Mouse (Mus musculus): ENCODE results near the gene Nr1i3. TPM values are rescaled to one million over a fixed set of nuclear protein-coding genes. Genes with fewer than 3 reads are reported as not detected.
"Not testable (repeated sequence)": the region's sequence is repeated elsewhere in the genome, so short reads cannot be mapped to it uniquely, and the experiment has no call there.

Gene Nr1i3
- polyA plus RNA-seq, 1 experiment from 2014 or later = 0.24 TPM

DNA sequence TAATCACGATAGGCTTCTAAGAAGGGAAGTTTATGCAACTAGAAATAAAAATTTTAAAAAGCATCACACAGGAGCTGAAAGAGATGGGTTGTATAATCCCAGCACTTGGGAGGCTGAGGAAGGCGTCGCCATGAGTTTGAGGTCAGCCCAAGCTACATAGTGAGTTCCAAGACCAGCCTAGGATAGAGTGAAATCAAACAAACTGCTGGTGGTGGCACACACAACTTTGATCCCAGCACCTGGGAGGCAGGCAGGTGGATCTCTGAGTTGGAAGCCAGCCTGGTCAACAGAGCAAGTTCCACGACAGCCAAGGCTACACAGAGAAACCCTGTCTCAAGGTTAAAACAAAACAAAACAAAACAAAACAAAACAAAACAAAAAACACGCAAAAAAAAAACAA, 18.6 kb downstream of the Nr1i3 start:
- ATAC-seq (ENCODE audit: insufficient number of reproducible peaks, low FRiP score, low TSS enrichment, low read depth) = no peak
- WGBS = 79% methylated on average over 5 of the region's 5 CpGs

DNA sequence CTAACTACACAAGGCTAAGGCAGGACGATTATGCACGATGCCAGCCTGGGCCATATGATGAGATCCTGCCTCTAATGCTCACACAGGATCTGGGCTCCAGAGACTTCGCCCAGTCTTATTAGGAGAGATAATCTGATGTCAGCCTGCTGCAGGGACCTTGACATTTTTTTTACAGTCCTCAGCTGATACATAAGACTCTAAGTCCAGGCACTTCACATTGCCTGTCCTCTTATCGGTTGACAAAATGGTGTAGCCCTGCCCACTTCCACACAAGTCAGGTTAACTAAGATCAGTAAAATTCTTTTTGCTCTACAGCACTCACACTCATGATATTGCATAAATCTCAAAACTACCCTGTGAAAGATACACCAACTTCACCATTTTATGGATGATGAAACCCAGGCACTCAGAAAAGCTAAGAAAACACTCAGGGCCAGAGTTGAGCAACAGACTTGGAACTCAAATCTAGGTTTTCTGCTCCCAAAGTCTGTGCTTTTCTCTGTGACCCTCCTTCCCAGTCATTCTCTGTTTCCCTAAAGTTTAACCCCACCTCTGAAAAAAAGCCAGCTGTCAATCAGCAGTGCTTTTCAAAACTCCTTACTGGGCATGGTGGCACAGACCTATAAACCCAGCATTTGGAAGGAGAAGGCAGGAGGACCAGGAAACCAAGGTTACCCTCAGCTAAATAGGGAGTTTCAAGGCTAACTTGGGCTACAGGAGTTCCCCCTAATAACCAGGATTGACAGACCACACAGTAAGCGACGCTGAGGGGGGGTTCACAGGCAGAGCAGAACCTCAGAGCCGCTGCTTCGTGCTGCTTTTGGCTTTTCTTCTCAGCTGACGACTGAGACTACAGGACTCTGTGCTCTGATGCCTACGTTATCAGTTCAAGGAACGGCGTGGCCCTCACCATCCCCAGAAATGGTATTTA, 19.3 kb downstream of the Nr1i3 start:
- Histone ChIP-seq H3K4me2 (replicated peaks) (no peak overlapping the region), H3K9me3 (replicated peaks) (no peaks in the 10 kb centered on the region), H3K27me3 (no peaks in the 10 kb centered on the region), H3K9ac (no peak overlapping the region), H3K4me1 (peaks cover 10% of the 10 kb centered on the region; the same call in 1 of the 2 replicates), H3K4me3 (replicated peaks) (no peak overlapping the region), H3K36me3 (peaks cover 47% of the 10 kb centered on the region), H3K27ac (replicated peaks) (no peak overlapping the region)
- WGBS = 80% methylated on average over 12 of the region's 12 CpGs
- ATAC-seq (ENCODE audit: insufficient number of reproducible peaks, low FRiP score, low TSS enrichment, low read depth) = no peak

More for the DNA sequence above, 18.6 kb downstream of the Nr1i3 start:
- Histone ChIP-seq H3K9me3 (replicated peaks) (no peaks in the 10 kb centered on the region), H3K4me1 (peaks cover 10% of the 10 kb centered on the region; the same call in 1 of the 2 replicates), H3K9ac (no peak overlapping the region), H3K4me2 (replicated peaks) (no peak overlapping the region), H3K27ac (replicated peaks) (no peak overlapping the region), H3K27me3 (no peaks in the 10 kb centered on the region), H3K4me3 (replicated peaks) (no peak overlapping the region), H3K36me3 (peaks cover 40% of the 10 kb centered on the region)

DNA sequence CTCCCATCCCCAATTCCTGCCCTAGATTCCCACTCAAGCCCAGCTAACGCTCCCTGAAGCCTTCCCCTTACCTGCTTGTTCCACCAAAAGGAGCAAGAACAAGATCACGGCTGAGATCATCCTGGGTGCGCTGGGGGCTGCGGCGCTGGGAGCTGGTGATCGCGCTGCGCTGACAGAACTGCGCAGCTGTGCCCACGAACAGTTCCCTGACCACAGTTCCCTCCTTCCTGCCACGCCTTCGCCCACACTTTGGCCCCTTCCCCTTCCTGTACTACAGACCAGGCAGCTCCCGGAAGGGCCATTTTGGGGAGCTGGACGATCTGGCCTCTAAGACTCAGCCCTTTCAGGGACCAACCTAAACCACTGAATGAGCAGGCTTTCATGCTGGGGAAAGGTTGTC, 20.4 kb downstream of the Nr1i3 start, which contains the start of gene Fcer1g:
Fcer1g (minus strand) TSS at position 240 of the 400 bp plus-strand sequence.
- WGBS = 88% methylated on average over 14 of the region's 14 CpGs
- Histone ChIP-seq H3K36me3 (peaks cover 58% of the 10 kb centered on the region), H3K27ac (replicated peaks) (no peak within 1 kb of the TSS), H3K4me2 (replicated peaks) (no peak within 1 kb of the TSS), H3K4me1 (peaks cover 10% of the 10 kb centered on the region; the same call in 1 of the 2 replicates), H3K9ac (no peak within 1 kb of the TSS), H3K9me3 (replicated peaks) (no peaks in the 10 kb centered on the region), H3K4me3 (replicated peaks) (no peak within 1 kb of the TSS), H3K27me3 (no peaks in the 10 kb centered on the region)
- ATAC-seq (ENCODE audit: insufficient number of reproducible peaks, low FRiP score, low TSS enrichment, low read depth) = no peak

DNA sequence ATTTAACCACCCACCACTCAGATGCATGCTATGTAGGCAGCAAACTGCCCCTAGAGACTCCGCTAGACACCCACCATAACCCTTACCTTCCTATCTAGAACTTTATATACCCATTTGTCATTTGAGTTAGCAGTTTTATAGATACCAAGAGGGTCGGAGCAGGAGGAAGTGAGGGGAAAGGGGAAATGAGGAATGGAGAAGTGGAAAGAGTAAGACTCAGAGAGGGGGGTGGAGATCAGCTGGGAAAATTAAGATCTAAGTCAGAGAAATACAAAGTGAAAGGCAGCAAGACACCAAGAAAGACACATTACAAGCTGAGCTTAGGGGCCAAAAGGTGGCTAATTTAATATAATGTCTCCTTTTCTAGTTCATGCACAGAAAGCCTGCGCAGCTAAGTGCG, 20.8 kb downstream of the Nr1i3 start:
- no peak overlapping the region for H3K9ac ChIP-seq
- ATAC-seq (ENCODE audit: insufficient number of reproducible peaks, low FRiP score, low TSS enrichment, low read depth) = no peak
- no peaks in the 10 kb centered on the region for H3K9me3 ChIP-seq (replicated peaks)
- H3K27ac ChIP-seq (replicated peaks) = no peak overlapping the region
- H3K36me3 ChIP-seq = peaks cover 61% of the 10 kb centered on the region
- H3K4me1 ChIP-seq = peaks cover 10% of the 10 kb centered on the region; the same call in 1 of the 2 replicates
- no peak overlapping the region for H3K4me2 ChIP-seq (replicated peaks)
- 92% methylated on average over 4 of the region's 4 CpGs for WGBS
- H3K4me3 ChIP-seq (replicated peaks) = no peak overlapping the region
- no peaks in the 10 kb centered on the region for H3K27me3 ChIP-seq

DNA sequence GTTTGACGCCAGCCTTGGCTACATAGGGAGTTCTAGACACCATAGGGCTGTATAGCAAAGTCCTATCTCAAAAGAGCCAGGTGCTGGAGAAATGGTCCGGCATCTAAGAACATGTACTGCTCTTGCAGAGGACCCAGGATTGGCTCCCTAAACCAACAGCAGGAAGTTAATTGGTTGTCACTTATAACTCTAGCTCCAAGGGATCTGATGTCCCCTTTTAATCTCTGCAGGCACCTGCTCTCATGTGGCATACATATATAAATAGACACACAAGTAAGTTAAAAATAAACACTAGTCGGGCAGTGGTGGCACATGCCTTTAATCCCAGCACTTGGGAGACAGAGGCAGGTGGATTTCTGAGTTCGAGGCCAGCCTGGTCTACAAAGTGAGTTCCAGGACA, 22.0 kb downstream of the Nr1i3 start:
- H3K4me3 ChIP-seq (replicated peaks) = no peak overlapping the region
- peaks cover under 1% of the 10 kb centered on the region; the same call in 1 of the 2 replicates for H3K4me1 ChIP-seq
- H3K27me3 ChIP-seq = no peaks in the 10 kb centered on the region
- H3K9ac ChIP-seq = no peak overlapping the region
- 80% methylated on average over 4 of the region's 4 CpGs for WGBS
- H3K27ac ChIP-seq (replicated peaks) = no peak overlapping the region
- no peak for ATAC-seq (ENCODE audit: insufficient number of reproducible peaks, low FRiP score, low TSS enrichment, low read depth)
- H3K9me3 ChIP-seq (replicated peaks) = no peaks in the 10 kb centered on the region
- peaks cover 73% of the 10 kb centered on the region for H3K36me3 ChIP-seq
- H3K4me2 ChIP-seq (replicated peaks) = no peak overlapping the region

DNA sequence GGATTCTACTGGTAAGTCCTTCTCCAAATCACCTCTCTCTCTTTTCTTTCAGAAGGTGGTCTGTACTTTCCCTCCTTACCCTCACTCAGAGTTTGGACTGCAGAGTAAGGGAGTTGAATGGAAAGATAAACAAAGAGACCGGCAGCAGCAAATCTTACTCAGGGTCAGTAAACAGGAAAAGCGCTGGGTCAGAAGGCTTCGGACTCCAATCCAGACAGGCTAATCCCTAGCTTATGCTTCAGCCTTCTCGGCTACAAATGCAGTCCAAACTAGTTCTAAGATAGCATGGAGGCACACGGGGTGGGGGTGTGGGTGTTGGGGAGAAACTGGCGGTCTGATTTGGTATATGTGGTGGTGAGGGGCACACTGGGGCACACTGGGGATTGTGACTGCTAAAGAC, 23.7 kb downstream of the Nr1i3 start:
- H3K27me3 ChIP-seq = no peaks in the 10 kb centered on the region
- no peak overlapping the region for H3K4me2 ChIP-seq (replicated peaks)
- H3K9ac ChIP-seq = no peak overlapping the region
- peaks cover 89% of the 10 kb centered on the region for H3K36me3 ChIP-seq
- H3K4me1 ChIP-seq = no peaks in the 10 kb centered on the region
- 91% methylated on average over 6 of the region's 6 CpGs for WGBS
- ATAC-seq (ENCODE audit: insufficient number of reproducible peaks, low FRiP score, low TSS enrichment, low read depth) = no peak
- no peak overlapping the region for H3K27ac ChIP-seq (replicated peaks)
- H3K4me3 ChIP-seq (replicated peaks) = no peak overlapping the region
- H3K9me3 ChIP-seq (replicated peaks) = no peaks in the 10 kb centered on the region

DNA sequence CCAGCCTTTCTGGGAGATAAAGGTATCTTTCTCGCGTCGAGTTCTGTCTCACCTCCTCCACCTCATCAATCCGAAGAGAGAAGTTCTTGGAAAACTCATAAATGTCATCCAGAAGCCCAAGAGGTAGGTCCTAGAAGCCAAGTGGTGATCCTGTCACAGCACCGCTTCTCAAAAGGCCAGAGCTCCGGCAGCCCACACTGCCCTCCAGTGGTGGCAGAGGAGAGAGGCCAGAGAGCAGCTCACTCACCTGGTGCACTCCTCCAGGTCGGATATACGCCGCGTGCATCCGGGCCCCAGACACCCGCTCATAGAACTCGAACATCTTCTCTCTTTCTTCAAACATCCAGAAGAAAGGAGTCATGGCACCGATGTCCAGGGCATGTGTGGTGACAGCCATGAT, 24.7 kb downstream of the Nr1i3 start:
- H3K36me3 ChIP-seq = peaks cover 95% of the 10 kb centered on the region
- no peaks in the 10 kb centered on the region for H3K4me1 ChIP-seq
- no peak for ATAC-seq (ENCODE audit: insufficient number of reproducible peaks, low FRiP score, low TSS enrichment, low read depth)

DNA sequence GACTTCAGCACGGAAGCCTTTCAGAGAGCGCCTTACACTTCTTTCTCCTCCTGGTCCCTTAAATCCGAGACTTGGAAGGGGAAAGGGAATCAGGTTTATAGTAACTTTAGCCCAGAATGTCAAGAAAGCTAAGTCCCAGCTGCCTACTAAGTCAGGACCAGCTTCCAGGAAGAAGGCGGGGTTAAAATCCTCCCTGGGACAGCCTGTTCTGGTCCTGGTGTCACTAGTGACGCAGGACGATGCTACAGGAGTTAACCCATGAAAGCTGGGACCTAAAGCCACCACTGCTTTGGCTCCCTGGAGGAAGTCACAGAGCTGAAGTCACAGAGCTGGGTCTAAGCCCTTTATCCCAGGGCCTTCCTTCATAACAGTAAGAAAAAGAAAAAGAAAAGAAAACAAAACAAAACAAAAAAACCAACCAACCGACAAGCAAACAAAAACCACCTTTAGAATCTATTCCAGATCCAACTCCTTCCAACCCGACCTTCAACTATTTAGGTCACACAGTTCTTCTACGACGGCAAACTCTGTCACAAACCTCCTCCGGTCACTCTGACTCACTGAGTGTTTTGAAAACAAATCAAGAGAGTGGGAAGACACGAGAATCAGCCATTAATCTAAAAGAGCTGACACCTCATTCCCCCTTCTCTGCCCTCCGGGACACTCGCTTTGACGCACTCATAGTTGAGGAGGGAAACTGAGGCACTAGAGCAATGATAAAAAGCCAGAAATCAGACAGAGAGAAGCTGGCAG, 26.4 kb downstream of the Nr1i3 start:
- no peak for ATAC-seq (ENCODE audit: insufficient number of reproducible peaks, low FRiP score, low TSS enrichment, low read depth)
- H3K4me2 ChIP-seq (replicated peaks) = no peak overlapping the region
- no peaks in the 10 kb centered on the region for H3K4me1 ChIP-seq
- no peak overlapping the region for H3K27ac ChIP-seq (replicated peaks)
- H3K27me3 ChIP-seq = no peaks in the 10 kb centered on the region
- 74% methylated on average over 15 of the region's 15 CpGs for WGBS
- no peak overlapping the region for H3K9ac ChIP-seq
- no peaks in the 10 kb centered on the region for H3K9me3 ChIP-seq (replicated peaks)
- H3K4me3 ChIP-seq (replicated peaks) = no peak overlapping the region
- H3K36me3 ChIP-seq = peaks cover 89% of the 10 kb centered on the region

More for the DNA sequence above, 24.7 kb downstream of the Nr1i3 start:
- no peak overlapping the region for H3K4me2 ChIP-seq (replicated peaks)
- H3K9ac ChIP-seq = no peak overlapping the region
- no peaks in the 10 kb centered on the region for H3K27me3 ChIP-seq
- H3K27ac ChIP-seq (replicated peaks) = no peak overlapping the region
- no peak overlapping the region for H3K4me3 ChIP-seq (replicated peaks)
- H3K9me3 ChIP-seq (replicated peaks) = no peaks in the 10 kb centered on the region
- 68% methylated on average over 14 of the region's 14 CpGs for WGBS

DNA sequence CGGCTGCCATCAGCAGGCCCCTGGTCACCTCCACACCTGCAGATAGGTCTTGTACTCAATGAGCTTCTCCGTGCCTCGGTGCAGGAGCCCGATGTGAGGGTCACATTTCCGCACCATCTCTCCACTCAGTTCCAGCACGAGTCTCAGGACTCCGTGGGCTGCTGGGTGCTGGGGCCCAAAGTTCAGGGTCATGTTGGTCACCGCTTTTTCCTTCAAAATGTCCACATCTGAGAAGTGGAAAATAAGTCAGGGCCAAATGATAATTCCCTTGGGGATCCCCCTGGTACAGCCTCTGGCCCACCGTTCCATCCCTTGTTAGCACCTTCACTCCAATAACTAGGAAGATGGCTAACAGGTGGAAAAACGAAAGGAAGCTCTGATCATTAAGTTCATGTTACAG, 27.1 kb downstream of the Nr1i3 start:
- Histone ChIP-seq H3K9me3 (replicated peaks) (no peaks in the 10 kb centered on the region), H3K4me2 (replicated peaks) (no peak overlapping the region), H3K9ac (no peak overlapping the region), H3K36me3 (peaks cover 86% of the 10 kb centered on the region), H3K4me3 (replicated peaks) (no peak overlapping the region), H3K4me1 (peaks cover 6% of the 10 kb centered on the region), H3K27ac (replicated peaks) (no peak overlapping the region), H3K27me3 (no peaks in the 10 kb centered on the region)
- ATAC-seq (ENCODE audit: insufficient number of reproducible peaks, low FRiP score, low TSS enrichment, low read depth) = no peak
- 89% methylated on average over 10 of the region's 10 CpGs for WGBS

DNA sequence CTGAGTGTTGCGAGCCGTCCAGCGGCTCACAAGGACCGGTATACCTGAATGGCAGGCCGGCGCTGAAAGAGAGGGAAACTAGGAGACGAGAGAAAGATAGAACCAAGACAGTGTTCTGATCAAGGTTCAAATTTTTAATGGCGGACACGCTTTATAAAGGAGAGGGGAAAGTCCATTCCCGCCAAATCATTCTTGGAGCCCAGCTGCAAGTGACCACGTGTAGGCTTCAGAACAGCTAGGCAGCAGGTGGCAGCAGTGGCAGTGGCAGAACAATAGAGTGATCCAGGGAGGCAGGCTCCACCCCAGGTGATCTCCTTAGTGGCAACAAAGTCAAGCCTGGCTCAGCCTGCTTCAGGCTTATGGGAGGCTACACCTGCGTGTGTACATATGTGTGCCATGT, 28.2 kb downstream of the Nr1i3 start:
- 83% methylated on average over 12 of the region's 12 CpGs for WGBS
- not testable (repeated sequence) for ATAC-seq (ENCODE audit: insufficient number of reproducible peaks, low FRiP score, low TSS enrichment, low read depth); H3K4me3 ChIP-seq (replicated peaks)

DNA sequence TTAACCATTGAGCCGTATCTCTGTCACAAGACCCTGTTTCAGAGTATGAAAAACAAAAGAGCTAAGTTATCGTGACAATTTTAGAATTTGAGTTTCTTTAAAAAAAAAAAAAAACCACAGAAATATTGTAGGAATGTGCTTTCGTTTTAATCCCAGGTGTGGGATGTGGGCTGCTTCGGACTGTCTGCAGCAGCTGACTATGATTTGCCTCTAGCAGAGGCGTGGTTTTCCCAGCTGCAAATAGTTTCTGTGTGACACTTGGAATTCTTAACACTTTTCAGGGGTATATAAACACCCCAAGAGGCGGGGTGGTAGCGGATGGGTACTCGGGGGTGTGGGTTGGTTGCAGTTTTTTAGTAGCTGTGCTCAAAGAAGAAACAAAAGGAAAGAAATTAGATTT, 31.6 kb downstream of the Nr1i3 start:
- Histone ChIP-seq H3K9me3 (replicated peaks) (no peaks in the 10 kb centered on the region), H3K4me1 (peaks cover 42% of the 10 kb centered on the region), H3K4me3 (replicated peaks) (no peak overlapping the region), H3K9ac (no peak overlapping the region), H3K27me3 (no peaks in the 10 kb centered on the region), H3K4me2 (replicated peaks) (no peak overlapping the region; the same call in 1 of the 2 replicates), H3K27ac (replicated peaks) (no peak overlapping the region), H3K36me3 (peaks cover 43% of the 10 kb centered on the region)
- ATAC-seq (ENCODE audit: insufficient number of reproducible peaks, low FRiP score, low TSS enrichment, low read depth) = no peak
- 55% methylated on average over 8 of the region's 8 CpGs for WGBS

More for the DNA sequence above, 28.2 kb downstream of the Nr1i3 start:
- Histone ChIP-seq H3K4me1 (peaks cover 11% of the 10 kb centered on the region), H3K36me3 (peaks cover 76% of the 10 kb centered on the region)
- not testable (repeated sequence) for H3K27me3 ChIP-seq; H3K4me2 ChIP-seq (replicated peaks); H3K9ac ChIP-seq; H3K27ac ChIP-seq (replicated peaks); H3K9me3 ChIP-seq (replicated peaks)
